Comparison of ENCODE assay signal across 7 mouse cellular contexts in the genomic region with DNA sequence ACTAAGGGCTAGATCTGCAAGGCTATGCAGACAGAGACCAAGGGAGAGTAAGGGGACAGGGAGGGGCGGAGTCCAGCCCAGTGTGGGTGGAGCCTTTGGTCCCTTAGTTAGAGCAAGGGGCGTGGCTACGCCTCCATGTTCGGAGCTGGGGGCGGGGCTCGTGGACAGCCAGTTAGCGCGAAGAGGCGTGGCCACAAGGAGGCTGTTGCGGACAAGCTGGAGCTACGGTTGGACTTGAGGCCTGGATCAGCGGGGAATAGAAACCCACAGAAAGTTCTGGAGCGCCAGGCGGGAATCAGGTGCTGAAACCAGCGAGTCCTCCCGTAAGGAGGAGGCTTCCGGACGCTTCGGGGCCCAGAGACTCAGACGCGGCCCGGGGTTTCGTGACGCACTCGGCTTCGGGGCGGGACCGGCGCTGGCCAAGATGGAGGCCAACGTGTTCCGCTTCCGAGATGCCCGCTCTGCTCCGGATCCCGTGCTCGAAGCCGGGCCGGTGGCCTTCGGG. TPM values are rescaled to one million over a fixed set of nuclear protein-coding genes. Genes with fewer than 3 reads are reported as not detected.
A peak's percentile ranks its signal among the peaks of the same experiment; 100 is the strongest.
DNase-seq lines count a peak whose midpoint lies in the region; ATAC-seq lines count a peak whose summit lies in the region.

A gene (plus strand): TSS at position 171 of the 505 bp plus-strand sequence.

- H3K9ac ChIP-seq in embryonic facial prominence, embryonic 12.5 days: peak within 1 kb of the TSS; percentile 82
- H3K9ac ChIP-seq in limb, embryonic 11.5 days (ENCODE audit: low read length): peak within 1 kb of the TSS; percentile 83
- peak within 1 kb of the TSS; percentile 79 for H3K9ac ChIP-seq in midbrain, embryonic 14.5 days (replicated peaks; ENCODE audit: low read length)

- ATAC-seq in embryonic facial prominence, embryonic 12.5 days (ENCODE audit: insufficient number of reproducible peaks, insufficient read depth, low FRiP score, low TSS enrichment): peak; percentile 83
- ATAC-seq in limb, embryonic 11.5 days (ENCODE audit: insufficient number of reproducible peaks, low FRiP score, low TSS enrichment, low read depth): peak; percentile 95
- peak; percentile 94 for ATAC-seq in midbrain, embryonic 14.5 days (ENCODE audit: low FRiP score, low TSS enrichment)

- peaks cover 19% of the 10 kb centered on the region for H3K36me3 ChIP-seq in embryonic facial prominence, embryonic 12.5 days
- H3K36me3 ChIP-seq in limb, embryonic 11.5 days (ENCODE audit: control insufficient read depth, insufficient read depth, low read length): peaks cover 2% of the 10 kb centered on the region; the same call in 1 of the 2 replicates
- peaks cover 19% of the 10 kb centered on the region for H3K36me3 ChIP-seq in midbrain, embryonic 14.5 days (ENCODE audit: control insufficient read depth, insufficient read depth, low read length)

- H3K9me3 ChIP-seq in embryonic facial prominence, embryonic 12.5 days: no peaks in the 10 kb centered on the region
- no peaks in the 10 kb centered on the region for H3K9me3 ChIP-seq in limb, embryonic 11.5 days (ENCODE audit: control insufficient read depth, low read length)
- no peaks in the 10 kb centered on the region for H3K9me3 ChIP-seq in midbrain, embryonic 14.5 days (ENCODE audit: control insufficient read depth, low read length)

- peak; percentile 93 for DNase-seq in adrenal gland, postnatal 25 days
- peak; percentile 99 for DNase-seq in heart, adult 11 months
- peak; percentile 97 for DNase-seq in kidney, adult 18-20 months
- DNase-seq in limb, embryonic 11.5 days (ENCODE audit: low spot score): peak; percentile 98
- DNase-seq in midbrain, embryonic 14.5 days: peak; percentile 98
- DNase-seq in spleen, adult 18-20 months: peak; percentile 85 to 94

- peaks cover 12% of the 10 kb centered on the region; the same call in 1 of the 2 replicates for H3K27me3 ChIP-seq in embryonic facial prominence, embryonic 12.5 days
- H3K27me3 ChIP-seq in limb, embryonic 11.5 days (ENCODE audit: control insufficient read depth, insufficient read depth, low read length): no peaks in the 10 kb centered on the region
- H3K27me3 ChIP-seq in midbrain, embryonic 14.5 days (ENCODE audit: control insufficient read depth, insufficient read depth, low read length): no peaks in the 10 kb centered on the region

- WGBS in embryonic facial prominence, embryonic 12.5 days: under 1% methylated on average over 39 of the region's 39 CpGs
- under 1% methylated on average over 39 of the region's 39 CpGs for WGBS in limb, embryonic 11.5 days
- WGBS in midbrain, embryonic 14.5 days: 0% methylated on average over 39 of the region's 39 CpGs

- peaks cover 12% of the 10 kb centered on the region for H3K4me1 ChIP-seq in embryonic facial prominence, embryonic 12.5 days
- peaks cover 11% of the 10 kb centered on the region for H3K4me1 ChIP-seq in limb, embryonic 11.5 days (ENCODE audit: control insufficient read depth, insufficient read depth, low read length)
- H3K4me1 ChIP-seq in midbrain, embryonic 14.5 days (ENCODE audit: control insufficient read depth, insufficient read depth, low read length): peaks cover 10% of the 10 kb centered on the region

- peak within 1 kb of the TSS; percentile 78 for H3K4me2 ChIP-seq in embryonic facial prominence, embryonic 12.5 days (replicated peaks)
- H3K4me2 ChIP-seq in limb, embryonic 11.5 days (ENCODE audit: low read depth, severe bottlenecking): peak within 1 kb of the TSS; percentile 84
- peak within 1 kb of the TSS; percentile 87 for H3K4me2 ChIP-seq in midbrain, embryonic 14.5 days (ENCODE audit: low read length)

- peak within 1 kb of the TSS; percentile 84 for H3K4me3 ChIP-seq in embryonic facial prominence, embryonic 12.5 days
- peak within 1 kb of the TSS; percentile 78 for H3K4me3 ChIP-seq in limb, embryonic 11.5 days (ENCODE audit: low read depth, low read length)
- H3K4me3 ChIP-seq in midbrain, embryonic 14.5 days (replicated peaks; ENCODE audit: low read depth, low read length): peak within 1 kb of the TSS; percentile 75

- peak within 1 kb of the TSS; percentile 85 for H3K27ac ChIP-seq in embryonic facial prominence, embryonic 12.5 days
- H3K27ac ChIP-seq in limb, embryonic 11.5 days (replicated peaks; ENCODE audit: low read depth, low read length): peak within 1 kb of the TSS; percentile 67
- peak within 1 kb of the TSS; percentile 84 for H3K27ac ChIP-seq in midbrain, embryonic 14.5 days (replicated peaks; ENCODE audit: low read depth, low read length)

RNA-seq across cellular contexts. Expression of the gene that starts here (rescaled TPM):
- total RNA-seq in adrenal gland, postnatal 25 days (2021): 9.9 and 14.8 TPM in 2 replicates
- 20.9 and 23.1 TPM in 2 replicates for polyA plus RNA-seq in embryonic facial prominence, embryonic 12.5 days (2016; fragmentation: Nextera tagmentation; extraction: Ambion mirVana)
- polyA plus RNA-seq in limb, embryonic 11.5 days (2014; fragmentation: Nextera tagmentation; extraction: Ambion mirVana): 16.4 and 20.6 TPM in 2 replicates
- polyA plus RNA-seq in midbrain, embryonic 14.5 days (2014; fragmentation: Nextera tagmentation; extraction: Ambion mirVana): 13.9 and 14.8 TPM in 2 replicates

Comparison
In these comparisons a context has a peak if more than half of its experiments do, and no peak if none do; other contexts are left out.
1. Peak in every context shown above with its lines: DNase-seq, ATAC-seq, H3K4me3 ChIP-seq and H3K27ac ChIP-seq.